Mouse (Mus musculus): ENCODE data around the gene Rab29.

GRCm38 (mm10) chr1:131827787-131828258 is 39.2 kb upstream of the Rab29 start:
- no peak for TF ChIP-seq CTCF (IDR thresholded peaks at IDR 0.05; ENCODE audit: low read depth, low read length)
- TF ChIP-seq POLR2A (IDR thresholded peaks at IDR 0.05; ENCODE audit: borderline replicate concordance, low read depth, low read length), result no peak
